In the genomic region with DNA sequence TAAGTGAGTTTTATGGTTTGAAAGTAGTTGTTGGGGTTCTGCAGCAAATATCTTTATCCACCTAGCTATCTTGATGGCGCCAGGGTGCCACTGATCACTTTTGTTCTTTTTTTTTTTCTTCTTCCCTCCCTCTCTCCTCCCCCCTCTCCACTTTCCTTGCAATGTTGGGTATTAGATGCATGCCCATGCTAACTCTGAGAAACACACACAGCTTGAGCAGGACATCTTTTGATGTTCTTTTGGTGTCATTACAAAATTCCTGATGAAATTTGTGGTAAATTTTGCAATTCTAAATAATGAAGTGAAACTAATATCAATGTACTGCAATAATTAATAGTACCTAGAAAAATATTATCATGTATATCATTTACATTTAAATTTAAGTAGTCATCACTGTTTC, we compare ENCODE assay signal across 22 mouse cellular contexts.
"Had no signal": no experiment of that assay in that cellular context is flagged by ENCODE, and none has a peak within 500 bp of the region (broad histone marks: within the 10 kb centered on the region; RNA-seq: fewer than 3 reads in every experiment).

No protein-coding gene starts in this region.

- ATAC-seq: hindbrain, embryonic 16.5 days; hindbrain, postnatal 0 days; inflammation-experienced regulatory T-cells, adult 6 months; intestine, embryonic 15.5 days; intestine, embryonic 16.5 days; intestine, postnatal 0 days had no signal

- DNase-seq: heart, postnatal 10 days; heart, postnatal 14 days; heart, postnatal 36 days; heart, postnatal 4 days; kidney, adult 11 months; kidney, adult 18-20 months; kidney, adult 2 months; kidney, adult 8-10 months; kidney, adult 9 months; kidney, postnatal 10 days; kidney, postnatal 14 days; kidney, postnatal 25 days; kidney, postnatal 36 days; kidney, postnatal 4 days; layer of hippocampus, adult 9-11 months; layer of hippocampus, postnatal 36 days had no signal
